Comparison of ENCODE assay signal across 16 mouse cellular contexts in genomic region chr7:29512729-29513128, GRCm38 (mm10). TPM values are rescaled to one million over a fixed set of nuclear protein-coding genes. Genes with fewer than 3 reads are reported as not detected.
A peak's percentile ranks its signal among the peaks of the same experiment; 100 is the strongest.
DNase-seq lines count a peak whose midpoint lies in the region; ATAC-seq and TF ChIP-seq lines count a peak whose summit lies in the region.
"Had no signal": no experiment of that assay in that cellular context is flagged by ENCODE, and none has a peak within 500 bp of the region (broad histone marks: within the 10 kb centered on the region; RNA-seq: fewer than 3 reads in every experiment).

No protein-coding gene starts in this region.

- no peaks in the 10 kb centered on the region for H3K9me3 ChIP-seq in embryonic facial prominence, embryonic 14.5 days (ENCODE audit: control insufficient read depth, low read length)
- H3K9me3 ChIP-seq in stomach, embryonic 14.5 days (ENCODE audit: control insufficient read depth, low read depth, low read length): no peaks in the 10 kb centered on the region
- no peaks in the 10 kb centered on the region for H3K9me3 ChIP-seq in hindbrain, embryonic 10.5 days
- H3K9me3 ChIP-seq: forebrain, embryonic 10.5 days; G1E; heart, embryonic 15.5 days; limb, embryonic 15.5 days; neural tube, embryonic 13.5 days had no signal

- DNase-seq in layer of hippocampus, adult 2 months (ENCODE audit: low spot score in 2 of 2): no peak
- no peak for DNase-seq in layer of hippocampus, adult 18-20 months (ENCODE audit: low spot score in 2 of 2)
- peak; percentile 56 for DNase-seq in R1 (ENCODE audit: low read depth, low spot score)
- DNase-seq in embryonic facial prominence, embryonic 14.5 days (ENCODE audit: low spot score): peak; percentile 73
- DNase-seq in gastrocnemius, adult 18-20 months (ENCODE audit: low spot score): no peak
- DNase-seq in hindbrain, embryonic 10.5 days (ENCODE audit: low spot score): no peak
- DNase-seq: cerebellum, postnatal 36 days; gastrocnemius, postnatal 10 days; layer of hippocampus, postnatal 36 days; right cerebral cortex, postnatal 14 days had no signal

- 0 out of 2 replicates have a peak overlapping the region, but pooled peaks have one; percentile 18 for H3K27ac ChIP-seq in layer of hippocampus, adult 2 months
- no peak overlapping the region for H3K27ac ChIP-seq in embryonic facial prominence, embryonic 14.5 days (replicated peaks; ENCODE audit: low read depth, low read length)
- H3K27ac ChIP-seq in stomach, embryonic 14.5 days (ENCODE audit: low read length): peak overlapping the region; percentile 80; the same call in 1 of the 2 replicates
- no peak overlapping the region for H3K27ac ChIP-seq in hindbrain, embryonic 10.5 days
- H3K27ac ChIP-seq: forebrain, embryonic 10.5 days; heart, embryonic 15.5 days; neural tube, embryonic 13.5 days had no signal

- H3K9ac ChIP-seq in embryonic facial prominence, embryonic 14.5 days (ENCODE audit: low read depth, low read length): no peak overlapping the region
- no peak overlapping the region for H3K9ac ChIP-seq in stomach, embryonic 14.5 days (replicated peaks; ENCODE audit: low read depth, low read length)
- H3K9ac ChIP-seq: heart, embryonic 15.5 days; limb, embryonic 15.5 days; neural tube, embryonic 13.5 days had no signal

- H3K27me3 ChIP-seq in embryonic facial prominence, embryonic 14.5 days (replicated peaks; ENCODE audit: control insufficient read depth, insufficient read depth, low read length): no peaks in the 10 kb centered on the region
- no peaks in the 10 kb centered on the region for H3K27me3 ChIP-seq in stomach, embryonic 14.5 days (ENCODE audit: control insufficient read depth, insufficient read depth, low read length)
- no peaks in the 10 kb centered on the region for H3K27me3 ChIP-seq in hindbrain, embryonic 10.5 days (ENCODE audit: insufficient read depth, poor library complexity, severe bottlenecking)
- H3K27me3 ChIP-seq: limb, embryonic 15.5 days; neural tube, embryonic 13.5 days had no signal

- H3K4me3 ChIP-seq in layer of hippocampus, adult 2 months: no peak overlapping the region
- H3K4me3 ChIP-seq in embryonic facial prominence, embryonic 14.5 days (ENCODE audit: low read depth, low read length): no peak overlapping the region
- no peak overlapping the region for H3K4me3 ChIP-seq in stomach, embryonic 14.5 days (ENCODE audit: low read depth, low read length)
- H3K4me3 ChIP-seq in hindbrain, embryonic 10.5 days: no peak overlapping the region
- H3K4me3 ChIP-seq: forebrain, embryonic 10.5 days; heart, embryonic 15.5 days; limb, embryonic 15.5 days; neural tube, embryonic 13.5 days had no signal

- 45% methylated on average over 4 of the region's 4 CpGs for WGBS in embryonic facial prominence, embryonic 14.5 days
- WGBS in stomach, embryonic 14.5 days: 40% methylated on average over 4 of the region's 4 CpGs
- 63% methylated on average over 4 of the region's 4 CpGs for WGBS in hindbrain, embryonic 10.5 days

- peak; percentile 41; the same call in 1 of the 2 replicates for ATAC-seq in embryonic facial prominence, embryonic 14.5 days (ENCODE audit: low read depth)
- no peak for ATAC-seq in stomach, embryonic 14.5 days (ENCODE audit: insufficient number of reproducible peaks, insufficient read depth, low FRiP score, low read depth)

- no peaks in the 10 kb centered on the region for H3K36me3 ChIP-seq in embryonic facial prominence, embryonic 14.5 days (ENCODE audit: control insufficient read depth, insufficient read depth, low read length)
- H3K36me3 ChIP-seq in stomach, embryonic 14.5 days (ENCODE audit: control insufficient read depth, insufficient read depth, low read length): no peaks in the 10 kb centered on the region
- no peaks in the 10 kb centered on the region for H3K36me3 ChIP-seq in hindbrain, embryonic 10.5 days
- H3K36me3 ChIP-seq: forebrain, embryonic 10.5 days; heart, embryonic 15.5 days; limb, embryonic 15.5 days; neural tube, embryonic 13.5 days had no signal

- no peak for TF ChIP-seq CTCF in layer of hippocampus, adult 2 months (conservative IDR thresholded peaks at IDR 0.05)

- H3K4me2 ChIP-seq in embryonic facial prominence, embryonic 14.5 days (ENCODE audit: low read depth, low read length): no peak overlapping the region
- no peak overlapping the region for H3K4me2 ChIP-seq in stomach, embryonic 14.5 days (replicated peaks; ENCODE audit: low read depth, low read length)
- H3K4me2 ChIP-seq: heart, embryonic 15.5 days; limb, embryonic 15.5 days; neural tube, embryonic 13.5 days had no signal

- H3K4me1 ChIP-seq in embryonic facial prominence, embryonic 14.5 days (ENCODE audit: control insufficient read depth, insufficient read depth, low read length): peaks cover 25% of the 10 kb centered on the region
- peaks cover 46% of the 10 kb centered on the region for H3K4me1 ChIP-seq in stomach, embryonic 14.5 days (ENCODE audit: control insufficient read depth, insufficient read depth, low read length)
- peaks cover 55% of the 10 kb centered on the region for H3K4me1 ChIP-seq in hindbrain, embryonic 10.5 days (replicated peaks)

RNA-seq across cellular contexts. Expression of gene Sipa1l3, which starts 5.7 kb away (rescaled TPM):
- 100 to 1,000 TPM; 240 to 260 TPM for total RNA-seq in layer of hippocampus, adult 2 months (2021)
- total RNA-seq in layer of hippocampus, adult 18-20 months (2021): 100 to 1,000 TPM; 219 to 232 TPM
- polyA plus RNA-seq in embryonic facial prominence, embryonic 14.5 days (2014; fragmentation: Nextera tagmentation; extraction: Ambion mirVana): 12.5 and 15.6 TPM in 2 replicates
- polyA plus RNA-seq in stomach, embryonic 14.5 days (2014; fragmentation: Nextera tagmentation; extraction: Ambion mirVana): 21.2 and 22.0 TPM in 2 replicates
- total RNA-seq in gastrocnemius, adult 18-20 months (2021): 1 to 10 TPM; 6.6 to 7.1 TPM
- polyA plus RNA-seq in hindbrain, embryonic 10.5 days (2016; fragmentation: Nextera tagmentation; extraction: Ambion mirVana): 8.1 and 9.7 TPM in 2 replicates

Comparison
In these comparisons a context has a peak if more than half of its experiments do, and no peak if none do; other contexts are left out.
1. DNase-seq: peak in R1 (single experiment) and embryonic facial prominence, embryonic 14.5 days (single experiment); none in layer of hippocampus, adult 2 months (0 of 2), layer of hippocampus, adult 18-20 months (0 of 2), gastrocnemius, adult 18-20 months (single experiment) and hindbrain, embryonic 10.5 days (single experiment).
2. H3K27ac ChIP-seq: peak in layer of hippocampus, adult 2 months (single experiment) and stomach, embryonic 14.5 days (single experiment); none in embryonic facial prominence, embryonic 14.5 days (single experiment) and hindbrain, embryonic 10.5 days (single experiment).
3. RNA of gene Sipa1l3, which starts 5.7 kb away (total RNA-seq): 240 to 260 TPM in layer of hippocampus, adult 2 months and 219 to 232 TPM in layer of hippocampus, adult 18-20 months; 6.6 to 7.1 TPM in gastrocnemius, adult 18-20 months; every median in the first group is over 10 times any median in the second.